Mouse (Mus musculus) heart, embryonic 15.5 days (tissue): ENCODE data around the gene Kdm1b. TPM values are rescaled to one million over a fixed set of nuclear protein-coding genes. Genes with fewer than 3 reads are reported as not detected.

ENCODE experiments used
- ATAC-seq: fragments of 200-750 bp; cut with Nextera tagmentation; replicated peaks from 2 replicates; pipeline ENCODE4 v1.8.0; 2017; ENCODE audit warnings: low read depth, moderate TSS enrichment; ENCODE audit not compliant: insufficient number of reproducible peaks, insufficient read depth, low FRiP score
- H3K27ac ChIP-seq: fragments of 300-500 bp; sonication (generic); 2 replicates; pipeline ENCODE4 v1.5.1; 2015; ENCODE audit warnings: mild to moderate bottlenecking, inconsistent platforms
- H3K27me3 ChIP-seq: fragments of 300-500 bp; sonication (generic); 2 replicates; pipeline ENCODE4 v1.6.1; 2015; ENCODE audit warnings: inconsistent platforms
- H3K36me3 ChIP-seq: fragments of 300-500 bp; sonication (generic); 2 replicates; pipeline ENCODE4 v1.6.1; 2015; ENCODE audit warnings: mild to moderate bottlenecking, inconsistent platforms
- H3K4me1 ChIP-seq: fragments of 300-500 bp; sonication (generic); replicated peaks from 2 replicates; pipeline ENCODE4 v1.6.1; 2015; ENCODE audit warnings: inconsistent platforms
- H3K4me2 ChIP-seq: fragments of 300-500 bp; sonication (generic); 2 replicates; pipeline ENCODE4 v1.6.1; 2015; ENCODE audit warnings: inconsistent platforms, mild to moderate bottlenecking, moderate library complexity
- H3K4me3 ChIP-seq: fragments of 300-500 bp; sonication (generic); 2 replicates; pipeline ENCODE4 v1.5.1; 2015; ENCODE audit warnings: mild to moderate bottlenecking, inconsistent platforms
- H3K9ac ChIP-seq: fragments of 300-500 bp; sonication (generic); 2 replicates; pipeline ENCODE4 v1.6.1; 2015; ENCODE audit warnings: mild to moderate bottlenecking, inconsistent platforms
- H3K9me3 ChIP-seq: fragments of 300-500 bp; sonication (generic); replicated peaks from 2 replicates; pipeline ENCODE4 v1.6.1; 2016; ENCODE audit warnings: inconsistent platforms
- WGBS: fragments of 180-500 bp; shearing (Covaris S2); methylation state at CpG from one replicate; pipeline ENCODE4 v1.1.7; 2015; ENCODE audit warnings: mixed read lengths; 5-methylcytosine and 5-hydroxymethylcytosine counted together
- polyA plus RNA-seq: library from polyadenylated mRNA; unstranded; fragments of >200 nt; fragmentation: Nextera tagmentation; extraction: Ambion mirVana; gene quantifications from 2 replicates; pipeline ENCODE4 v1.2.1, GENCODE M21; 2015

Gene Kdm1b
- polyA plus RNA-seq, 1 experiment from 2014 or later: 6.1 TPM

- H3K4me3 ChIP-seq: no peak overlapping the region
Measured at GRCm38 (mm10) chr13:47111185-47111584, 67.9 kb downstream of the Kdm1b start.

DNA sequence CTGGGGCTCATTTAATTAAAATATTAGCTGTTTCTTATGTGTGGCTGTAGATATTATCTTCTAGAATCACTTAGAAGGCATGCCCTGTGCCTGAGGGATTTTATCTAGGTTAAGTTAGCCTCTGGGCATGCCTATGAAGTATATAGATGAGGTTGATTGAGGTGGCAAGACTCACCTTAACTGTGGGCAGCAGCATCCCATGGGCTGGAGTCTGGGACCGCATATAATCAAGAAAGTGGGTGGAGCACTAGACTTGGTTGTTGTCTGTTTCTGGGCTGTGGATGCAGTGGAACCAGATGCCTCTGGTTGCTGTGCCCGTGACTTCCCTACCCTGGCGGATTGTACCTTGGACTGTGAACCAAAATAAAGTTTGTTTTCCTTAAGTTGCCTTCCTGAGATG, 68.8 kb downstream of the Kdm1b start:
- no peak overlapping the region for H3K4me3 ChIP-seq
- H3K27ac ChIP-seq: no peak overlapping the region
- no peak overlapping the region for H3K9ac ChIP-seq
- H3K36me3 ChIP-seq: no peaks in the 10 kb centered on the region
- no peak overlapping the region for H3K4me2 ChIP-seq
- H3K9me3 ChIP-seq: no peaks in the 10 kb centered on the region
- H3K4me1 ChIP-seq: peaks cover 34% of the 10 kb centered on the region
- 86% methylated on average over 3 of the region's 3 CpGs for WGBS
- no peak for ATAC-seq
- no peaks in the 10 kb centered on the region for H3K27me3 ChIP-seq

More at GRCm38 (mm10) chr13:47111185-47111584, 67.9 kb downstream of the Kdm1b start:
- 51% methylated on average over 3 of the region's 3 CpGs for WGBS
- Histone ChIP-seq H3K4me1 (peaks cover 39% of the 10 kb centered on the region), H3K4me2 (no peak overlapping the region), H3K36me3 (no peaks in the 10 kb centered on the region), H3K27ac (0 out of 2 replicates have a peak overlapping the region, but pooled peaks have one; percentile 3), H3K9ac (no peak overlapping the region), H3K9me3 (no peaks in the 10 kb centered on the region), H3K27me3 (no peaks in the 10 kb centered on the region)
- no peak for ATAC-seq

DNA sequence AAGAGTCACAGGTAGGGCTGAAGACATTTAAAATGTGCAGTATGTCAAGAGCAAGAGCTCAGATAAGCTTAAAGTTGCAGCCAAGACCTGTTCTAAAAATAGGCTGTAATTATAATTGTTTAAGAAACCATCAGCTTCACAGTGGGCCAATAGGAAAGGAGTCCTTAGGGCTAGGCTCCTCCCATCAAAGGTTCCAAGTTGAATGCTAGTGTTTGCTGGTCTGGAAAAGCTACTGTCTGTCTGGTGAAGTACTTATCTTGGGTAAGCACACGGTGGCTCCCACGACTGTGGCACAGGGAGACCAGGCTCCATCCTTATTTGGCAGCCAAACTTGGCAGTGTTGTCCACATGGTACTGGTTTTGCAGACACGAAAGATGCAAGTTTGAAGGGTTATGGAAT, 69.6 kb downstream of the Kdm1b start:
- Histone ChIP-seq H3K4me3 (no peak overlapping the region), H3K9ac (no peak overlapping the region), H3K9me3 (no peaks in the 10 kb centered on the region), H3K4me1 (peaks cover 31% of the 10 kb centered on the region), H3K27ac (peak overlapping the region; percentile 48), H3K4me2 (no peak overlapping the region), H3K27me3 (no peaks in the 10 kb centered on the region), H3K36me3 (no peaks in the 10 kb centered on the region)
- 18% methylated on average over 3 of the region's 3 CpGs for WGBS
- 0 out of 2 replicates have a peak, but pooled peaks have one; percentile 7 for ATAC-seq

- Histone ChIP-seq H3K4me3 (no peak overlapping the region), H3K4me2 (no peak overlapping the region), H3K27me3 (no peaks in the 10 kb centered on the region), H3K27ac (no peak overlapping the region), H3K4me1 (peaks cover 22% of the 10 kb centered on the region), H3K9me3 (no peaks in the 10 kb centered on the region), H3K9ac (no peak overlapping the region), H3K36me3 (no peaks in the 10 kb centered on the region)
- 74% methylated on average over 3 of the region's 3 CpGs for WGBS
- no peak for ATAC-seq
Measured at GRCm38 (mm10) chr13:47116000-47116399, 72.7 kb downstream of the Kdm1b start.

GRCm38 (mm10) chr13:47121333-47121889, 78.1 kb downstream of the Kdm1b start:
- Histone ChIP-seq H3K9ac (no peak overlapping the region), H3K4me2 (peak overlapping the region; percentile 97; the same call in 1 of the 2 replicates), H3K4me3 (no peak overlapping the region), H3K4me1 (peaks cover 31% of the 10 kb centered on the region), H3K27ac (no peak overlapping the region), H3K9me3 (no peaks in the 10 kb centered on the region), H3K27me3 (no peaks in the 10 kb centered on the region), H3K36me3 (no peaks in the 10 kb centered on the region)
- 43% methylated on average over 12 of the region's 12 CpGs for WGBS
- ATAC-seq: no peak

GRCm38 (mm10) chr13:47122537-47123430, 79.5 kb downstream of the Kdm1b start, which contains the start of gene Rnf144b:
Rnf144b (plus strand) TSS chr13:47122656.
- 3% methylated on average over 55 of the region's 55 CpGs for WGBS
- peak within 1 kb of the TSS; percentile 67 for H3K27ac ChIP-seq
- peak; percentile 78 for ATAC-seq

GRCm38 (mm10) chr13:47124449-47124848, 81.2 kb downstream of the Kdm1b start:
- Histone ChIP-seq H3K4me3 (no peak overlapping the region), H3K27ac (no peak overlapping the region), H3K4me2 (no peak overlapping the region), H3K36me3 (no peaks in the 10 kb centered on the region), H3K9me3 (no peaks in the 10 kb centered on the region), H3K9ac (no peak overlapping the region), H3K4me1 (peaks cover 39% of the 10 kb centered on the region), H3K27me3 (no peaks in the 10 kb centered on the region)
- ATAC-seq: no peak
- WGBS: 48% methylated on average over 3 of the region's 3 CpGs

More at GRCm38 (mm10) chr13:47122537-47123430, 79.5 kb downstream of the Kdm1b start, which contains the start of gene Rnf144b:
- Histone ChIP-seq H3K4me3 (peak within 1 kb of the TSS; percentile 74), H3K4me2 (peak within 1 kb of the TSS; percentile 97), H3K9me3 (no peaks in the 10 kb centered on the region), H3K4me1 (peaks cover 31% of the 10 kb centered on the region), H3K9ac (peak within 1 kb of the TSS; percentile 73), H3K36me3 (no peaks in the 10 kb centered on the region), H3K27me3 (no peaks in the 10 kb centered on the region)

- H3K4me1 ChIP-seq: peaks cover 43% of the 10 kb centered on the region
- no peak overlapping the region for H3K4me2 ChIP-seq
- H3K36me3 ChIP-seq: no peaks in the 10 kb centered on the region
- H3K27me3 ChIP-seq: no peaks in the 10 kb centered on the region
- WGBS: 75% methylated on average over 6 of the region's 6 CpGs
- no peaks in the 10 kb centered on the region for H3K9me3 ChIP-seq
- no peak overlapping the region for H3K9ac ChIP-seq
- H3K4me3 ChIP-seq: no peak overlapping the region
- no peak for ATAC-seq
- no peak overlapping the region for H3K27ac ChIP-seq
Measured at GRCm38 (mm10) chr13:47124986-47125385, 81.7 kb downstream of the Kdm1b start.

DNA sequence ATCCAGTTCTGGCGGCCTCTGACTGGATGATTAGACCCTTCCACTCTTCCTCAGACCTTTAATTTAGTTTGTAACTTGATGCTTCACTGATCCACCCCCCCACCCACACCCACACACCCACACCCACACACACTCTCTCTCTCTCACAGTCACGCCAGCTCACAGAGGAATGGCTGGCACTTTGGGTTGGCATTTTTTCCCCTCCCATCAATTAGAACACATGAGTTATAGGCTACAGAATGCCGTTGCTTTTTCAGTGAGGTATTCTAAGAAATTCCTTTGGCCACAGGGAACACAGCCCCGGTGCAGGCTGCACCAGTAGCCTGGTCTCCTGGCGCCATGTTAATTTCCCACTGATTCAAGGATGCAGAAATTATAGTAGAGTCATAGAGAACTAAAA, 82.3 kb downstream of the Kdm1b start:
- ATAC-seq: no peak
- H3K4me1 ChIP-seq: peaks cover 43% of the 10 kb centered on the region

DNA sequence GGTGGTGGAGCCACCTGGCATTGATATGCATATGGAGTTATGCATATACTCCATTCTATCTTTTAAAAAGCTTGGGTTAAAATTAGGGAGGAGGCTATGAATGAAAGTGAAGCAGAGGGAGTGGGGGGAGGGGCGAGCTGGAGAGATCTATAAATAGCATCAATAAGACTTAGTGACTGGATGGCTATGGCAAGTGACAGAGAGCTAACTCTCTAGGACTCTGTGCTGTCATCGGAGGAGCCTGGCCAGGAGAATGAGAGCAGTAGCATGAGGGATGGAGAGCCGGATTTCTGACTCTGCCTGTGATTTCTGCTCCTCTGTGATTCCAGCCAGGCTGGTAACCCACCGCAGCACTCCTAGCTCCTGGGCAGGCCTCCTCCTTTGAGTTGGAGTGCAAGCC, 85.8 kb downstream of the Kdm1b start:
- peak overlapping the region; percentile 77 for H3K27ac ChIP-seq
- peaks cover 22% of the 10 kb centered on the region for H3K4me1 ChIP-seq
- peak; percentile 55; the same call in 1 of the 2 replicates for ATAC-seq
- no peaks in the 10 kb centered on the region for H3K9me3 ChIP-seq
- 37% methylated on average over 4 of the region's 4 CpGs for WGBS
- H3K36me3 ChIP-seq: no peaks in the 10 kb centered on the region
- no peaks in the 10 kb centered on the region for H3K27me3 ChIP-seq
- no peak overlapping the region for H3K9ac ChIP-seq
- peak overlapping the region; percentile 30 for H3K4me2 ChIP-seq
- no peak overlapping the region for H3K4me3 ChIP-seq

More for the DNA sequence above, 82.3 kb downstream of the Kdm1b start:
- Histone ChIP-seq H3K4me2 (no peak overlapping the region), H3K36me3 (no peaks in the 10 kb centered on the region), H3K27me3 (no peaks in the 10 kb centered on the region), H3K9me3 (no peaks in the 10 kb centered on the region), H3K27ac (no peak overlapping the region), H3K9ac (no peak overlapping the region), H3K4me3 (no peak overlapping the region)
- WGBS: 71% methylated on average over 5 of the region's 5 CpGs

DNA sequence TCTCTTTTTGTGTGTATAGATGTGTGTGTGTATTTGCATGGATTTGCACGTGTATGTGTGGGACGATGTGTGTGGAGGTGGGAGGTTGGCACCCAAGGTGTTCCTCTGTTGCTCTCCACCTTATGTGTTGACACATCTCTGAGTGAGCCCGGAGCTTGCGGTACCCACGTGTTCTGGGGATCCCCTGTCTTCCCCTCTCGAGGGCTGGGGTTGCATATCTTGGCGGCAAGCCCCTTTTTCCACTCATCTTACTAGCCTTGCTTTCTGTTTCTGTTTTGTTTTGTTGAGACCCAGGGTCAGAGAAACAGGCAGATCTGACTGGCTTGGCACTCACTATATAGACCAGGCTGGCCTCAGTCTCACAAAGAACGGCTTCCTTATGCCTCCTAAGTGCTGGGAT, 89.8 kb downstream of the Kdm1b start:
- Histone ChIP-seq H3K36me3 (no peaks in the 10 kb centered on the region), H3K27ac (no peak overlapping the region), H3K9ac (no peak overlapping the region), H3K4me2 (no peak overlapping the region), H3K4me1 (peaks cover 13% of the 10 kb centered on the region), H3K27me3 (no peaks in the 10 kb centered on the region), H3K9me3 (no peaks in the 10 kb centered on the region), H3K4me3 (no peak overlapping the region)
- 73% methylated on average over 8 of the region's 8 CpGs for WGBS
- ATAC-seq: no peak
